Mouse (Mus musculus) spleen, postnatal 36 days (tissue): Measurements from ENCODE around the gene Atn1.

Experiments
- DNase-seq, 2 experiments: peaks; one replicate each; pipeline ENCODE4 v3.0.0; 2022; ENCODE audit warnings: low spot score in 2 of 2, mixed read lengths in 1 of 2

Gene Atn1

DNA sequence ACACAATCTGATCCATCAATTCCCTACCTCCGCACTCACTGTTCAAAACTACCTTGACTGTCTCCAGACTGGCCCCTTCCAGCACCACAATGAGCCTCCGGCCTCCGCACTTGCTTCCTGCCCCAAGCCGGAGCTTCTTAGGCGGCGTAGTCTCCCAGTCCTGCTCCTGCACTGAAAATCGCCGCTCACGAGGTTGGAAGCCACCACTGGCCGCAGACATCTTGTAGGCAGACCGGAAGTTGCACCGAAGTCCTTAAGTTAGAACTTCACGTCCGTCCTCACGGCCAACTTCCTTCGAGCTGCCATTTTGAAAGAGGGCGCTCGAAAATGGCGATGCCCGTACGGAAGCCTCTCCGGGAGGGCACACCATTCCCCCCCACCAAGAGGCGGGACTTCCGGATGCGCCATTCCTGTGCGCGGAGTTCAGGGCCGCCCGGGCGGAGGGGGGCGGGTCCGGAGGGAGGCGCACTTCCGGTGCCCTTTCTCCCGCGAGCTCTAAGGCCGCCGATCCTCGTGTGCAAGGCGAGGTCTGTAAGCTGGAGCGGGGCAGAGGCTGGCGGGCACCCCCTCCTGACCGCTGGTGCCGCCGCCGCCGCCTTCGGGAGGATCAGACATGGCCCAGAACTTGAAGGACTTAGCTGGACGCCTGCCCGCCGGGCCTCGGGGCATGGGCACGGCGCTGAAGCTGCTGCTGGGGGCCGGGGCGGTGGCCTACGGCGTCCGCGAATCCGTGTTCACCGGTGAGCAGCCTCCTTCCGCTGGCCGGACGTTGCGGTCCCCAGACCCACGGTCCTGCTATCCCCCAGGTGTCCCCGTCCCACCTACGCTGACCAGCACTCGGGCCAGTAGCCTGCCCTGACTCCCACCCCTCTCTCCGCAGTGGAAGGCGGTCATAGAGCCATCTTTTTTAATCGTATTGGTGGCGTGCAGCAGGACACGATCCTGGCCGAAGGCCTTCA is 44.2 kb downstream of the Atn1 start, which contains the start of the genes Emg1 and Phb2:
Gene Emg1, minus strand, starts transcription at position 355 of the 959 bp plus-strand sequence.
Gene Phb2, plus strand, starts transcription at position 513 of the 959 bp plus-strand sequence.
- DNase-seq = peak; percentile 98

DNA sequence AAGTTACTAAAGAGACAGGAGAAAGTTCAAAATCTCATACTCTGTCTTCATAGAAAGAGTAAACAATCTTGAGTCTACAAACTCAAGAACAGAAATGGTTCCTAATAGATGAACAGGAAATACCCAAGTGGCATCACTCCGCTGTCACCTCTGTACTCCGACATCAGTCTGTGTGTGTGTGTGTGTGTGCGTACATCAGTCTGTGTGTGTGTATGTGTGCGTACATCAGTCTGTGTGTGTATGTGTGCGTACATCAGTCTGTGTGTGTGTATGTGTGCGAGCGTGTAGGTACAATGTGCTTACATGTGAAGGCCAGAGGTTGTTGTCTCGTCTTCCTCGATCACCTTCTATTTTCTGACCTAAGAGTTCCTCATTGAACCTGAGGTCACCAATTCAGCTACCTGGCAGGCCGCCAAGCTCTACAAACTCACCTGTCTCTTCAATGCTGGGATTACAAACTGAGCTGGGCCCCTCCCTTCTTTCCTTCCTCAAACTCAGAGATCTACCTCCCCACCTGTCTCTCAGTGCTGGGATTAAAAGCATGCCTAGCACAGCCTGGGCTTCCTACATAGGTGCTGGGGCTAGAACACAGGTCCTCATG is 47.9 kb downstream of the Atn1 start:
- DNase-seq = no peak

DNA sequence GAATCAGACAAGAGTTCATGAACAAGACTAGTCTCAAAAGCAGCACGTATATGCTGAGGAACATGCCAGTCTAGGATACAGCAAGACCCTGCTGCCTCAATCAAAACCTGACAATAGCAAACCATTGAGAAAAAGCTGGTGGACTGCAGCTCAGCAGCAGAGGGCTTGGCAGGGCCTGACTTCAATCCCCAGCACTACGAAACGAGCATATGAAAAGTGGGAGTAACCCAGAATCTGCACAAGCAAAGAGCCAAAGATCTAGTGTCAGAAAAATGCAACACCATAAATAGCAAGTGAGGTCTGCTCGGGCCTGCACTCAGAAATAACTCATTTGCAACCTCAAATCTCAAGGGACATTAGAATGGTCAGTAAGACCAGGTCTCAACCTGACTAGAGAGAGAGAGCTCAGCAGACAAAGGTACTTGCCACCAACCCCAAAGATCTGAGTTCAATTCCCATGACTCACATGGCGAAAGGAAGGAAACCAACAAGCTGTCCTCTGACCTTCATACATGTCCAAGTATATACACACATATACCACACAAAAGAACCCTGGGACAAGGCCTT is 50.2 kb downstream of the Atn1 start:
- no peak for DNase-seq

DNA sequence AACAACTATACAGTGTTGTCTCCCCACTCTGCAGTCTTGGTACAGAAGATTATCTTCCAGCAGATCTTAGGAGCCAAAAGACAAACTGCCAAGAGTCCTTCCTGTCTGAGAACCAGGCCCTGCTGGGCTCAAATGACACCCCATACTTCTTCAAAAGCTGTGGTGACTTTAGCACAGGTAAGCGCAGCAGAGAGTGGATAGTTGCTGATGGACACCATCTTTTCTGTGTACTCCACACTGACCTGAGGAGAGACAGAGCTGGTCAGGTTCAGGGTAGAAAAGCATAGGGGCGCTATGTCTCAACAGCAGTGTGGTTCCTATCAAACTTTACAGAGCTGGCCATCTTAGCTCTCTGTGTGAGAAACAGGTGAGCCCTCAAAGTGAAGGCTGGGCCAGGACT is 51.9 kb downstream of the Atn1 start:
- DNase-seq = no peak

DNA sequence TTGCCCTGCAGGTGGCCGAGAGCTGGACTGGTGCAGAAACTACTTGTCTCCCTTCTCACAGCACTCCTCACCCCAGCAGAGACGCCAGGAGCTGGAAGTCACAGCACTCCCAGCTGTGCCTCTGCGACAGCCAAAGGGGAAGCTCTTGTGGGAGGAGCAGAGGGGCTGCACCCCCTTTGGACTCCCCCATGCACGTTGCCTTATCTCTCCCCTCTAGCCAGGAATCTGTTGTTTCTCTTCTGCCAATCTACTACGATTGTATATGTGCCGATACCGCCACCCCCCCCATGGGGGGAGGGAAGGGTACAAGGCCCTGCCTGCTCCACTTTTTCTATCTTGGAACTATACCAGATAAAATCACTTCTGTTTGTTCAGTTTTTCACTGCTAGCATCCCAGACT is 52.5 kb downstream of the Atn1 start:
- no peak for DNase-seq

DNA sequence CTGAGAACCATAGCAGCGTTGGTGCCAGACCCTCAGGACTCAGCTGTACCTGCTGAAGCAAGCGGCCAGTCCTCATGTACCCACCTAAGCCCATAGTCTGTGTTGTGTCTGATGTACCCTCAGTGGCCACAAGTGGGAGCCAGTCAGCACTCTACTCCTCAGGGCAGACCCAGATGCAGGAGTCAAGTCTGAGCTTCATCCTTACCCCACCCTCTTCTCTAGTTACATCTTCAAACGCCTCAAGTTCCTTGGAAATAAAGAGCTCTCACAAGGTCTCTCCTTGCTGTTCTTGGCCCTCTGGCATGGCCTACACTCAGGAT is 53.6 kb downstream of the Atn1 start:
- peak; percentile 74 to 77 for DNase-seq

DNA sequence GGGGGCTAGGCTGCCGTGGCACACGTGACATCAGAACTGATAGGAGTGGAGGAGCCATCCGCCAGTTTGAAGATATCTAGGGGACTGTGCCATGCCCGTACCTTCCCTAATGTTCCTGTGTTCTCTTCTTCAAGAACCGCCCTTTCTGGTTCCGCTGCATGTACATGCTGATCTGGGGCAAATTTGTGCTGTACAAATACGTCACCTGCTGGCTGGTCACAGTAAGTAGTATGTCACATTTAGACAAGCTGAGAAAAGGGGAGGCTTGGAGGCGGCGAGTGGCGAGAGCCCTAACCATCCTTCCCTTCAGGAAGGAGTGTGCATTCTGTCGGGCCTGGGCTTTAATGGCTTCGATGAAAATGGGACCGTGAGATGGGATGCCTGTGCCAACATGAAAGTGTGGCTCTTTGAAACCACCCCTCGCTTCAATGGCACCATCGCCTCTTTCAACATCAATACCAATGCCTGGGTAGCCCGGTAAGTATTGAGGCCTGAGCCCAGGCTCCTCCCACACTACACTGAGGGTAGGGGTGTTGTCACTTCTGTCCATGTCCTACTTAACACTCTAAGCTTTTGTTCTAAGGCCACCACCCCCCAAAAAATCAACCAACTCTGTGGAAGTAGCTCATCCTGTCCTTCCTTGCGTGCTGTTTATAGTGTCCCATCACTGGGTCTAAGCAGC is 54.1 kb downstream of the Atn1 start:
- DNase-seq = no peak

DNA sequence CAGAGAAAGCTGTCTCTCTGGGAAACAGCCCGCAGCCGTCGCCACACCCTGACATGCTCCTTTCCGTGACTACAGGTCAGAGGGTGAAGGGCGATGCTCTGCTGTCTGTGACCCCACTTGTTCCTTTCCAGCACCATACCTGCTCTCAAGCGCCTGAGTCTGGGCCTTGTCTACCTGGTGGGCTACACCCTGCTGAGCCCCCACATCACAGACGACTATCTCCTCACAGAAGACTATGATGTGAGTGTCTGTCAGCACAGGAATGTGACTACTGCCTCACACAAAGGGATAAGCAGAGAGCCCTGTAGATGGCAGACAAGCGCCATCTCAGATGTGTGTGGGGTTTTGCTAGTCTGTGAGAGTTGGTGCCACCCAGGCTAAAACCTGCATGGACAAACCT is 55.0 kb downstream of the Atn1 start:
- peak in 1 of 2 experiments; percentile 39 for DNase-seq

DNA sequence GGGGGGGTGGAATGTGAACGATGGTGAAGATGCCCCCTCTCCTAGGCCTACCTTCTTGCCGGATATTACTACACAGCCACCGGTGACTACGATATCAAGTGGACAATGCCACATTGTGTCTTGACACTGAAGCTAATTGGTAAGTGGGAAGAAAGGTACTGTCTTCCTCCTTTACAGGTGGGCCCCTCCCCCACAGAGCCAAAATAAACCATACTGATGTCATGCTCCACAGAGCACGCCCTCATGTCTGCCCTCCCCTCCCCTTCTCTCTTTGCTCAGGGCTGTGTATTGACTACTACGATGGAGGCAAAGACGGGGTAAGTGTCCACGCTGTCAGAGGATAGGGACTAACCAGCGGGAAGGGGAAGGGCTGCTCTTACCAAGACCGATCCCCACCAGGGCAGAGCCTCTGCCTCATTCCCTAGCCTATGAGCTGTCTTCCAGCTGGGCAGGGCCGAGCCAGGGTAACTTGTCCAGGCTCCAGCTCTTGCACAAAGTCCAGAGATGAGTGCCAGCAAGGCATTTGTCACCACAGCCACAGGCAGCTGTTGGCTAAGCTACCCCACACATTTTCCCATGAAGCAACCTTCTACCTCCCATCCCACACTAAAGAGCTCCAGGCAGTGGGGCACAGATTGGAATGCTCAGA is 56.2 kb downstream of the Atn1 start:
- no peak for DNase-seq

DNA sequence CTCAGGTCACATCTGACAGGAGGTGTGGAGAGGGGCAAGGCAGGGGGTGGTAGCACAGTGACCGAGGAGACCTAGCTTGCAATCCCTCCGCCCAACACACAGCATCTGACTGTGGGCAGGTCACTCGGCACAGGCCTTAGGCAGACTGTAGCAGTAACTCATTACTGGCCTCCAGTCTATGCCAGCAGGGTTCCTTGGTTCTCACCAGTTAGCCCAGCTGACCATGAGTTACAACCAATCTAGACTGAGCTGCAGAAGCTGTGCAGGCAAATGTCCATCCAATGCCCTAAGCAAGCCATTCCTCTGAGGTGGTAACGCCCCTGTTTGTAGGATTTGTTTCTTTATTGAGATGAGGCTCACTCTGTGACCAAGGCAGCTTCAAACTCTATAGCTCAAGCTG is 57.0 kb downstream of the Atn1 start:
- DNase-seq = no peak

DNA sequence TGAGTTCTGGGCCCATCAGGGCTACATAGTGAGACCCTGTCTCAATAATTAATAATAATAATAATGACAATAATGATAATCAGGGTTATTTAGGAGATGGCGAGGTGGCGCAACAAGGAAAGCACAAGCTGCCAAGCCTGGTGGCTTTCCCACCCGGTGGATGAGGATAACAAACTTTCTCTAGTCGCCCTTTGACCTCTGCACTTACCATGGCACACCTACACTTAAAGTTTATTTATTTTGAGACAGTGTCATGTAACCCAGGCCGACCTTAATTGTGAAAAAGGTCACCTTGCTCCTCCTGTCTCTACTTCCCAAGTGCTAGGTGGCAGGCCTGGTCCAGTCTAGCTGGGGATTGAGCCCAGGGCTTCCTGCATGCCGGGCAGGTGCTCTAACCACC is 57.6 kb downstream of the Atn1 start:
- no peak for DNase-seq

DNA sequence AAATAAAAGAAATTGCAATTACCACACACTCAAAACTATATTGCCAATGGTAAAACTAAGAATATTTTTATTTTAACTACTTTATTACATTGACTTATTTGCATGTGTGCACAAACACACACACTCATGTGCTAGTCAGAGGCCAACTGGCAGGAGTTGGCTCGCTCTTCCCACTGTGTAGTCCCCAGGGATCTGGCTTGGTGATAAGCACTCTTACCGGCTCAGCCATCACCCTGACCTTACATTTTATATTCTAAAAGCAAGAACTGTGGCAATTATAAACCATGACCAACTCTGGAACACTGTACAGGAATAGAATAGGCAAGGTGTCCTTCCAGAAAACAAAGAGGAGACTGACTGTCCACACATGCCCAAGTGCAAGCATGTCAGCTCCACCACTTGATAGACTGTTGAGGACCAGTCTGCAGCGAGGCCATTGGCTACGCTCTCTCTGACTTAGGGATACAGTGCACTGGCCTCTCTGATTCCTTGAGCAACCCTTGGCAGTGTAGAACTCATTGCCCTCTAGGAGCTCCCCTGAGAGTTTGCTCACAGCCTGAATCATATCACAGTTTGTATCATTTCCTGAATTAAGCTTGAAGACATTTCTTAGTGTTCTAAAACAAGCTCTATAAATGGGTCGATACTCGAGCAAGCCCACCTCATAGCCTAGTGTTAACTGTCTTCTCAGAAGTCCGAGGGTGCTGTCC is 59.7 kb downstream of the Atn1 start:
- DNase-seq = no peak

DNA sequence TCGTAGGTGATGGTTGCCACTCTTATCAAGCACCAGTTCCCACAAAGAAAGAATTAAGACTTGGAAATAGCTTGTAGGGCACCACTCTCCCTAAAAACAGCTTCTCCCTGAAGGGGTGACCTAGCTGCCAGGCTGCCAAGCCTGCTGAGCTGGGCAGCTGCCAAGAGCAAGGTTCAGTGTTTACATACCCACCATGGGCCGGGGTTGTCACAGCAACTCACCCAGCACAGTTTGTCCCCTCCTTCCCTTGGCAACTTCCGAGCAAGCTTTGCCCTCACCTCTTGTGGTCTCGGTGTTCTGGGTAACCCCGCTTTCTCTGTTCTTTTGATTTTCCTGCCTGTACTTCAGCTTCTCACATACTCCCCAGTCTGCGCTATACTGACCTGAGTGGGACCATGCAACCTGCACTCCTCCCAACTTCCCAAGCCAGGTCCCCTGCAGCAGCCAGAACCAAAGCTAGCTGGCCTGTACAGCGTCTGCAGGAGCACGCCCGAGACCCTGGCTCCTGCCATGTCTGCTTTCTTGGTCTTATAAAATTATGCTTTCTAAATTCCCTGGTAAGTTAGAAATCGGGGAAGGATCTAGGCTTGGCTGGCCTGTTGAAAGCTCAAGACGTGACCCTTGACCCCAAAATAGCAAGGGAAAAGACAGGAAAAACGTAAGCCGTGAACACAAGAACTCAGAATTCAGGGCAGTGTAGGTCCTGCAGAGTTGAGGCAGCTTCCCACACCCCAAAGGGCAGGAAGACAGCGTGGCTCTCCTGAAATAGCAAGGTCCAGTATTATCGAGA is 62.0 kb downstream of the Atn1 start:
- DNase-seq = peak in 1 of 2 experiments; percentile 38

DNA sequence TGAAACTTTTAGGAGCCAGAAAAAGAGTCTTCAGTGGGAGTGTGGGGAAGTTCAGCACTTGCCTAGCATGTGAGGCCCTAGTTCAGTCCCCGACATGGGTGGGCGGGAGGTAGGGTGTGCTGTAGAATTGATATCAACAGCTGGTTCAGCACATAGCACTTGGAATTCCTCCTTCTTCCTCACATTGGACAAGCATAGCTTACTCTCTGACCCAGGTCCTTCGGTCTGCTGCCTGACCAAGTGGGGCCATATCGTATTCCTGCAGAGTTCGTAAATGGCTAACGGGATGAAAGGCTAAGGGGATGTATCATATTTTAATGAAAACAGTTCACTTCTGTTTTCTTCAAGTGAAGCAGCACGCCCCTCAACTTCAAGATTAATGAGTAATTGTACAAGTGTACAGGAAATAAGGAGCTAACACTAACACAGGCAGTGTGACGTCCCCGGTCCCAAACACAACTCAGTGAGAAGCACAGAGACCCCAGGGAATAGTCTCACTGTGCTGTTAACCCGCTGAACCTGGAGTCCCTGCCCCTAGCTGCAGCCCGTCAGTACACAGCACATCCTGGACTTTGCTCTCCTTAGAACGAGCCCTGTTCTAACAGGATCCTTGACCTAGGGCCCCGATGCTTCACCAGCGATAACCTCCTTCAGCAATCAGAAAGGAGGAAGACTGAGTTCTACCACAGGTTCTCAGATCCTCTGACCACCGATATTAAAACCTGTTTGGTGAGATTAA is 62.9 kb downstream of the Atn1 start:
- DNase-seq = no peak
